Mouse (Mus musculus): Measurements from ENCODE around the gene Atxn3. TPM values are rescaled to one million over a fixed set of nuclear protein-coding genes. Genes with fewer than 3 reads are reported as not detected.

Atxn3 gene
- total RNA-seq (2023): 10 to 100 TPM; 22.6 to 27.0 TPM

GRCm38 (mm10) chr12:101957942-101958544 is at the start of gene Atxn3:
Atxn3 (minus strand) TSS chr12:101958246.

GRCm38 (mm10) chr12:101975601-101976571 is 17.8 kb upstream of the Atxn3 start, which contains the start of gene Cpsf2:
Cpsf2 (plus strand) TSS chr12:101975988.

GRCm38 (mm10) chr12:101912626-101913490 is 45.2 kb downstream of the Atxn3 start, which contains the start of gene Trip11:
Trip11 (minus strand) TSS chr12:101913267.

Other genes with a start within 250 kb of the Atxn3 start
- gene Tc2n, start 239.7 kb downstream of the Atxn3 start, total RNA-seq (2023): not detected
- gene Fbln5, start 139.2 kb downstream of the Atxn3 start, total RNA-seq (2023): not detected
- 10 to 100 TPM; 73.4 to 87.3 TPM for gene Trip11, start 45.0 kb downstream of the Atxn3 start, total RNA-seq (2023)
- 10 to 100 TPM; 18.0 to 19.3 TPM for gene Cpsf2, start 17.7 kb upstream of the Atxn3 start, total RNA-seq (2023)
- gene Slc24a4, start 170.5 kb upstream of the Atxn3 start, total RNA-seq (2023): not detected

Data from T-cell, adult 66 days (primary cell).